Mouse (Mus musculus) heart, postnatal 0 days (tissue): Measurements from ENCODE around the gene Pole2. TPM values are rescaled to one million over a fixed set of nuclear protein-coding genes. Genes with fewer than 3 reads are reported as not detected.

ENCODE experiments used
- ATAC-seq: fragments of 200-750 bp; cut with Nextera tagmentation; 2 replicates; pipeline ENCODE4 v1.8.0; 2017; ENCODE audit warnings: low read depth, moderate number of reproducible peaks, moderate library complexity; ENCODE audit not compliant: insufficient read depth
- DNase-seq: peaks from one replicate; pipeline ENCODE4 v3.0.0-alpha.2; 2016; ENCODE audit warnings: low spot score
- H3K27ac ChIP-seq: fragments of 300-500 bp; sonication (generic); 2 replicates; pipeline ENCODE4 v1.5.1; 2014; ENCODE audit warnings: low read depth, mild to moderate bottlenecking
- H3K27me3 ChIP-seq: fragments of 300-500 bp; sonication (generic); 2 replicates; pipeline ENCODE4 v1.6.1; 2014; ENCODE audit warnings: low read length, mixed read lengths; ENCODE audit not compliant: control insufficient read depth, insufficient read depth
- H3K36me3 ChIP-seq: fragments of 300-500 bp; sonication (generic); replicated peaks from 2 replicates; pipeline ENCODE4 v1.6.1; 2014; ENCODE audit warnings: low read length, mixed read lengths; ENCODE audit not compliant: control insufficient read depth, insufficient read depth
- H3K4me1 ChIP-seq: fragments of 300-500 bp; sonication (generic); 2 replicates; pipeline ENCODE4 v1.6.1; 2014; ENCODE audit warnings: antibody characterized with exemption; ENCODE audit not compliant: control insufficient read depth, insufficient read depth
- H3K4me2 ChIP-seq: fragments of 300-500 bp; sonication (generic); 2 replicates; pipeline ENCODE4 v1.6.1; 2014; ENCODE audit warnings: low read depth, mild to moderate bottlenecking, low read length, moderate library complexity
- H3K4me3 ChIP-seq: fragments of 300-500 bp; sonication (generic); 2 replicates; pipeline ENCODE4 v1.5.1; 2014; ENCODE audit warnings: low read depth, low read length
- H3K9ac ChIP-seq: fragments of 300-500 bp; sonication (generic); replicated peaks from 2 replicates; pipeline ENCODE4 v1.6.1; 2014; ENCODE audit warnings: low read depth, low read length, mixed read lengths
- H3K9me3 ChIP-seq: fragments of 300-500 bp; sonication (generic); replicated peaks from 2 replicates; pipeline ENCODE4 v1.6.1; 2016; ENCODE audit warnings: low read length; ENCODE audit not compliant: control insufficient read depth
- CTCF ChIP-seq: IDR thresholded peaks from 2 replicates; pipeline ENCODE4 v1.5.1; 2016; ENCODE audit warnings: antibody characterized with exemption, control low read depth, low read depth
- EP300 ChIP-seq: IDR thresholded peaks from 2 replicates; pipeline ENCODE4 v1.6.1; 2016; ENCODE audit warnings: antibody characterized with exemption, low read depth
- WGBS: fragments of 180-500 bp; shearing (Covaris S2); extraction: QIAGEN DNeasy Blood & Tissue Kit; methylation state at CpG from one replicate; pipeline ENCODE4 v1.1.7; 2014; 5-methylcytosine and 5-hydroxymethylcytosine counted together
- microRNA-seq: library from miRNA; unstranded; fragments of <30 nt; microRNA quantifications from one replicate; pipeline ENCODE4, GENCODE M21; 2016
- polyA plus RNA-seq: library from polyadenylated mRNA; unstranded; fragments of >200 nt; fragmentation: Nextera tagmentation; extraction: Ambion mirVana; gene quantifications from 2 replicates; pipeline ENCODE4 v1.2.1, GENCODE M21; 2015
- total RNA-seq: library from RNA; depleted of rRNA; stranded (reverse); fragments of >200 nt; gene quantifications from 2 replicates; pipeline ENCODE4 v1.2.3, GENCODE M21; 2014; ENCODE audit warnings: low replicate concordance; rRNA removed

Pole2 gene
- total and polyA plus RNA-seq, 2 experiments from 2014 or later, result 0.88 to 5.0 TPM

DNA sequence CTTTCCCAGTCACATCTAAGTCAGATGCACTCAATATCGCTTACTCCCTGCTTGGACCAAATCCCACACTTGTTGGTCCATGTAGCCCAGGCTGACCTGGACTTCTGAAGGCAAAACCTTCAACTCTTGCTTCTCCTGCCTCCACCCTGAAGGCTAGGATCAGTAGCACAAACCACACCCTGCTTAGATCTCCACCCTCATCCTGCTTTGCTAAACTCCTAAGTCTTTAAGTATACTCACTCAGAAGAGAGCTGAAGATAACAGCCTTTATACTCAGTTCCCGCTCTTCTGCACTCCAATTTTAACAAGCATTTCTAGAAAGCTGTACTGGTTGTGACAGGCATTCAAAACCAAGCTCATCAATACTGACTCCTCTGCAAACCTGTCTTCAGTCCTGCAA lies 70.9 kb downstream of the Pole2 start:
- H3K27ac ChIP-seq, result no peak overlapping the region
- H3K27me3 ChIP-seq, result no peaks in the 10 kb centered on the region
- DNase-seq (no peak), ATAC-seq (no peak)
- H3K9me3 ChIP-seq, result no peaks in the 10 kb centered on the region
- peaks cover 22% of the 10 kb centered on the region for H3K36me3 ChIP-seq
- H3K9ac ChIP-seq, result no peak overlapping the region
- TF ChIP-seq CTCF, result no peak
- no peak for TF ChIP-seq EP300
- H3K4me3 ChIP-seq, result no peak overlapping the region
- 96% methylated on average over 2 of the region's 2 CpGs for WGBS
- H3K4me2 ChIP-seq, result no peak overlapping the region
- peaks cover 8% of the 10 kb centered on the region for H3K4me1 ChIP-seq

DNA sequence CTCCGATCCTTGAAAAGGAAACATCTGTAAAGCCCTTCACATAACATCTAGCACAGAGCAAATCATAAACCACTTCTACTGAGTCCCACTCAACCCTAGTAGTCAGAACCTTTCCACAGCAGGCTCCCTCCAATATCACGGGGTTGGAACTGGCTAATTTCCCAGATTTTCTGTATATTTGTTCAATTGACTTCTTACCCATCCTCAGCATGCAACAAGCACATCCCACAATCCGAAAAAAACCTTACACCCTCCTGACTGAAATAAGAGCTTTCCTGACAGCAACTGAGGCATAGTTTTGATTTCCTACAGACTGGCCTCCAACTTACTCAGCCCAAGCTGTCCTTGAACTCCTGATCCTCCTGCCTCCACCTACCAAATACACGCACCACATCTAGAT lies 71.6 kb downstream of the Pole2 start:
- Histone ChIP-seq H3K36me3 (peaks cover 22% of the 10 kb centered on the region), H3K4me2 (no peak overlapping the region), H3K27me3 (no peaks in the 10 kb centered on the region), H3K4me3 (no peak overlapping the region), H3K4me1 (peaks cover 8% of the 10 kb centered on the region), H3K27ac (no peak overlapping the region), H3K9ac (no peak overlapping the region), H3K9me3 (no peaks in the 10 kb centered on the region)
- DNase-seq (no peak), ATAC-seq (no peak)
- TF ChIP-seq EP300 (no peak), CTCF (no peak)
- WGBS, result 74% methylated on average over 4 of the region's 4 CpGs

DNA sequence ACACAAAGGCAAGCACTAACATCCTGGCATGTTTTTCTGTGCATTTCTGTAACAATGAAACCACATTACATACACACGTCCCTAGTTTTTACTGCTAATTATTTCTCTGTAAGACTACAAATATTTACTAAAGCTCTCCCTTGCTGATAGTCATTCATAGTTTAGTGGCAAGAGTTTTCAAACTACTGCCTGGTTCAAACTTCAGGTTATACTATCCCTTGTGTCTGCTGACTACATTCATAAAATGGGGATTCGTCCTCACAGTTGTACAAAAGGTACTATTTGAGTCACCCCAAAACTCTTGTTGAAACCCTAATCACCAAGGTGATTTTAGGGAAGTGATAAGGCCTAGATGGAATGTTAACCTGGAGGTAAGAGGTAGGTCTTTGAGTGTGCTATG lies 72.1 kb downstream of the Pole2 start:
- DNase-seq (no peak), ATAC-seq (no peak)
- Histone ChIP-seq H3K27ac (no peak overlapping the region), H3K36me3 (peaks cover 22% of the 10 kb centered on the region), H3K4me1 (peaks cover 8% of the 10 kb centered on the region), H3K4me2 (no peak overlapping the region), H3K9me3 (no peaks in the 10 kb centered on the region), H3K27me3 (no peaks in the 10 kb centered on the region), H3K4me3 (no peak overlapping the region), H3K9ac (no peak overlapping the region)
- 78% methylated on average over 2 of the region's 2 CpGs for WGBS
- TF ChIP-seq CTCF (no peak), EP300 (no peak)

Small RNA genes lying within 50 kb of the gene (microRNA-seq; reads per million reads assigned to microRNA genes)
- gene Gm47287 (not detected), gene Gm47295 (1.1 reads per million)

Other genes starting within 250 kb of the Pole2 start
- gene Rps29, start 69.0 kb downstream of the Pole2 start, total RNA-seq, result 67.6 and 219 TPM in 2 replicates
- gene Rps29, start 69.0 kb downstream of the Pole2 start, polyA plus RNA-seq, result 1,581 and 1,638 TPM in 2 replicates
- 3.9 TPM in 1 of 2 replicates, not detected in the other for gene Lrr1, start 59.4 kb downstream of the Pole2 start, total RNA-seq
- 4.0 and 5.1 TPM in 2 replicates for gene Lrr1, start 59.4 kb downstream of the Pole2 start, polyA plus RNA-seq
- gene Rpl36al, start 44.1 kb downstream of the Pole2 start, total RNA-seq, result 57.0 and 86.3 TPM in 2 replicates
- gene Rpl36al, start 44.1 kb downstream of the Pole2 start, polyA plus RNA-seq, result 502 and 513 TPM in 2 replicates
- gene Mgat2, start 44.0 kb downstream of the Pole2 start, total RNA-seq, result 43.1 and 55.0 TPM in 2 replicates
- 28.2 and 29.9 TPM in 2 replicates for gene Mgat2, start 44.0 kb downstream of the Pole2 start, polyA plus RNA-seq
- gene Gm49383, start 31.1 kb downstream of the Pole2 start, total RNA-seq, result 6.3 and 13.1 TPM in 2 replicates
- 7.9 and 8.6 TPM in 2 replicates for gene Gm49383, start 31.1 kb downstream of the Pole2 start, polyA plus RNA-seq
- gene Dnaaf2, start 29.8 kb downstream of the Pole2 start, total RNA-seq, result 1.8 and 3.7 TPM in 2 replicates
- gene Dnaaf2, start 29.8 kb downstream of the Pole2 start, polyA plus RNA-seq, result 3.8 and 4.8 TPM in 2 replicates
- gene Gm49384, start 23.9 kb downstream of the Pole2 start, total RNA-seq, result 0.46 and 7.1 TPM in 2 replicates
- 5.5 and 6.1 TPM in 2 replicates for gene Gm49384, start 23.9 kb downstream of the Pole2 start, polyA plus RNA-seq
- 4.0 and 9.7 TPM in 2 replicates for gene Klhdc1, start 13.0 kb upstream of the Pole2 start, total RNA-seq
- gene Klhdc1, start 13.0 kb upstream of the Pole2 start, polyA plus RNA-seq, result 19.1 and 24.9 TPM in 2 replicates
- 168 and 198 TPM in 2 replicates for gene Klhdc2, start 68.5 kb upstream of the Pole2 start, total RNA-seq
- gene Klhdc2, start 68.5 kb upstream of the Pole2 start, polyA plus RNA-seq, result 128 and 134 TPM in 2 replicates
- 12.1 and 23.2 TPM in 2 replicates for gene Nemf, start 129.0 kb upstream of the Pole2 start, total RNA-seq
- gene Nemf, start 129.0 kb upstream of the Pole2 start, polyA plus RNA-seq, result 45.7 and 45.9 TPM in 2 replicates
- gene Arf6, start 144.0 kb upstream of the Pole2 start, total RNA-seq, result 115 and 155 TPM in 2 replicates
- 32.4 and 35.6 TPM in 2 replicates for gene Arf6, start 144.0 kb upstream of the Pole2 start, polyA plus RNA-seq
- gene Gm9887, start 144.3 kb upstream of the Pole2 start, total RNA-seq, result not detected in 2 replicates
- gene Gm9887, start 144.3 kb upstream of the Pole2 start, polyA plus RNA-seq, result 0.55 and 1.9 TPM in 2 replicates